Mouse (Mus musculus) MEL (cell line): Measurements from ENCODE around the gene Lgr5. TPM values are rescaled to one million over a fixed set of nuclear protein-coding genes. Genes with fewer than 3 reads are reported as not detected.

ENCODE experiments used
- DNase-seq: peaks from one replicate; pipeline ENCODE4 v3.0.0; 2011; ENCODE audit warnings: low read depth, low spot score
- H3K27ac ChIP-seq: 2 replicates; pipeline ENCODE4 v1.5.1; 2012; ENCODE audit warnings: low read depth, mild to moderate bottlenecking, control low read depth, low read length, moderate library complexity; ENCODE audit not compliant: control insufficient read depth
- H3K27me3 ChIP-seq, 2 experiments: fragments of 150-350 bp in 1 of 2; sonication (generic) in 1 of 2; 2 replicates each; pipeline ENCODE4 v1.6.1; 2012; ENCODE audit warnings: low read length in 2 of 2, mild to moderate bottlenecking in 2 of 2, improper control_type of control experiment in 1 of 2, moderate library complexity in 1 of 2; ENCODE audit not compliant: insufficient read depth in 2 of 2, control insufficient read depth in 1 of 2
- H3K36me3 ChIP-seq, 2 experiments: 2 replicates each; pipeline ENCODE4 v1.6.1; 2012 to 2014; ENCODE audit warnings: low read length in 2 of 2, improper control_type of control experiment in 1 of 2, inconsistent platforms in 1 of 2, mild to moderate bottlenecking in 1 of 2; ENCODE audit not compliant: insufficient read depth in 2 of 2, control insufficient read depth in 1 of 2
- H3K4me1 ChIP-seq, 2 experiments: fragments of 150-350 bp in 1 of 2; sonication (generic) in 1 of 2; 2 replicates each; pipeline ENCODE4 v1.6.1; 2012; ENCODE audit warnings: low read length in 2 of 2, improper control_type of control experiment in 1 of 2, mild to moderate bottlenecking in 1 of 2; ENCODE audit not compliant: insufficient read depth in 2 of 2, control insufficient read depth in 1 of 2
- H3K4me3 ChIP-seq, 2 experiments: fragments of 150-350 bp in 1 of 2; sonication (generic) in 1 of 2; 2 replicates each; pipeline ENCODE4 v1.5.1; 2012; ENCODE audit warnings: low read depth in 2 of 2, low read length in 2 of 2, mild to moderate bottlenecking in 2 of 2, moderate library complexity in 2 of 2, control low read depth in 1 of 2, improper control_type of control experiment in 1 of 2; ENCODE audit not compliant: control insufficient read depth in 1 of 2, insufficient read depth in 1 of 2
- H3K79me2 ChIP-seq: 2 replicates; pipeline ENCODE4 v1.6.1; 2012; ENCODE audit warnings: mild to moderate bottlenecking, low read length, moderate library complexity; ENCODE audit not compliant: control insufficient read depth, poor library complexity, insufficient read depth
- H3K9ac ChIP-seq: 2 replicates; pipeline ENCODE4 v1.6.1; 2012; ENCODE audit warnings: low read depth, mild to moderate bottlenecking, control low read depth, low read length, moderate library complexity; ENCODE audit not compliant: control insufficient read depth, poor library complexity, severe bottlenecking
- H3K9me3 ChIP-seq: fragments of 150-350 bp; sonication (generic); replicated peaks from 2 replicates; pipeline ENCODE4 v1.6.1; 2012; ENCODE audit warnings: mild to moderate bottlenecking, low read length, improper control_type of control experiment, moderate library complexity; ENCODE audit not compliant: insufficient read depth
- CHD1 ChIP-seq: IDR thresholded peaks from 2 replicates; pipeline ENCODE4 v1.6.1; 2012; ENCODE audit warnings: low read depth, mild to moderate bottlenecking, inconsistent platforms, low read length, improper control_type of control experiment
- ETS1 ChIP-seq: IDR thresholded peaks from 2 replicates; pipeline ENCODE4 v1.6.1; 2012; ENCODE audit warnings: low read depth, mild to moderate bottlenecking, inconsistent platforms, low read length, improper control_type of control experiment, moderate library complexity
- GATA1 ChIP-seq: IDR thresholded peaks from 2 replicates; pipeline ENCODE4 v1.6.1; 2011; ENCODE audit warnings: low read depth, low read length, improper control_type of control experiment
- HCFC1 ChIP-seq: IDR thresholded peaks from 2 replicates; pipeline ENCODE4 v1.6.1; 2012; ENCODE audit warnings: low read depth, mild to moderate bottlenecking, inconsistent platforms, low read length, improper control_type of control experiment, moderate library complexity
- JUND ChIP-seq: IDR thresholded peaks from 2 replicates; pipeline ENCODE4 v1.6.1; 2011; ENCODE audit warnings: low read depth, mild to moderate bottlenecking, improper control_type of control experiment, low read length
- MAFK ChIP-seq: IDR thresholded peaks from 2 replicates; pipeline ENCODE4 v1.6.1; 2011; ENCODE audit warnings: low read depth, mild to moderate bottlenecking, low read length, improper control_type of control experiment, borderline replicate concordance
- MAX ChIP-seq: IDR thresholded peaks from 2 replicates; pipeline ENCODE4 v1.6.1; 2011; ENCODE audit warnings: low read length, improper control_type of control experiment
- MAZ ChIP-seq: IDR thresholded peaks from 2 replicates; pipeline ENCODE4 v1.6.1; 2012; ENCODE audit warnings: low read depth, mild to moderate bottlenecking, inconsistent platforms, low read length, improper control_type of control experiment
- MXI1 ChIP-seq: IDR thresholded peaks from 2 replicates; pipeline ENCODE4 v1.6.1; 2011; ENCODE audit warnings: mild to moderate bottlenecking, low read depth, low read length, improper control_type of control experiment
- MYB ChIP-seq: IDR thresholded peaks from 2 replicates; pipeline ENCODE4 v1.6.1; 2011; ENCODE audit warnings: mild to moderate bottlenecking, low read depth, low read length, improper control_type of control experiment
- MYC ChIP-seq: IDR thresholded peaks from 2 replicates; pipeline ENCODE4 v1.6.1; 2011; ENCODE audit warnings: low read depth, mild to moderate bottlenecking, low read length, improper control_type of control experiment, moderate library complexity
- NRF1 ChIP-seq: IDR thresholded peaks from 2 replicates; pipeline ENCODE4 v1.6.1; 2014; ENCODE audit warnings: low read depth, mild to moderate bottlenecking, inconsistent platforms, low read length, improper control_type of control experiment, moderate library complexity; ENCODE audit not compliant: poor library complexity, insufficient read depth, severe bottlenecking
- POLR2A ChIP-seq, 2 experiments: IDR thresholded peaks; 2 replicates each; pipeline ENCODE4 v1.6.1; 2011 to 2012; ENCODE audit warnings: low read length in 2 of 2, mild to moderate bottlenecking in 2 of 2, control low read depth in 1 of 2, improper control_type of control experiment in 1 of 2, low read depth in 1 of 2, moderate library complexity in 1 of 2; ENCODE audit not compliant: control insufficient read depth in 1 of 2, insufficient read depth in 1 of 2, poor library complexity in 1 of 2
- SMC3 ChIP-seq: IDR thresholded peaks from 2 replicates; pipeline ENCODE4 v1.6.1; 2011; ENCODE audit warnings: low read depth, low read length, improper control_type of control experiment
- TAL1 ChIP-seq: IDR thresholded peaks from 2 replicates; pipeline ENCODE4 v1.6.1; 2012; ENCODE audit warnings: mild to moderate bottlenecking, inconsistent platforms, low read length, moderate library complexity, mixed read lengths
- TCF12 ChIP-seq: IDR thresholded peaks from 2 replicates; pipeline ENCODE4 v1.6.1; 2014; ENCODE audit warnings: low read depth, mild to moderate bottlenecking, inconsistent platforms, low read length, improper control_type of control experiment, moderate library complexity
- UBTF ChIP-seq: IDR thresholded peaks from 2 replicates; pipeline ENCODE4 v1.6.1; 2012; ENCODE audit warnings: low read depth, mild to moderate bottlenecking, inconsistent platforms, low read length, improper control_type of control experiment, moderate library complexity, borderline replicate concordance; ENCODE audit not compliant: insufficient read depth
- USF2 ChIP-seq, 2 experiments: IDR thresholded peaks; 2 replicates each; pipeline ENCODE4 v1.6.1; 2011 to 2012; ENCODE audit warnings: improper control_type of control experiment in 2 of 2, low read length in 2 of 2, borderline replicate concordance in 1 of 2, inconsistent platforms in 1 of 2, low read depth in 1 of 2, mild to moderate bottlenecking in 1 of 2; ENCODE audit not compliant: insufficient read depth in 1 of 2
- ZNF384 ChIP-seq: IDR thresholded peaks from 2 replicates; pipeline ENCODE4 v1.6.1; 2012; ENCODE audit warnings: low read depth, mild to moderate bottlenecking, inconsistent platforms, low read length, improper control_type of control experiment
- polyA plus RNA-seq, 2 experiments: library from polyadenylated mRNA; stranded (reverse) in 1 of 2; unstranded in 1 of 2; fragments of >175 nt in 1 of 2; fragments of >200 nt in 1 of 2; gene quantifications; 2 replicates each; pipeline versions ENCODE4 v1.2.1 to v1.2.4; 2012; ENCODE audit warnings: low replicate concordance in 2 of 2, low read depth in 1 of 2; ENCODE audit not compliant: insufficient read length in 2 of 2, insufficient read depth in 1 of 2, missing spikeins in 1 of 2
- total RNA-seq: library from RNA; depleted of rRNA; stranded (reverse); fragments of 300-350 nt; gene quantifications from 2 replicates; pipeline ENCODE4 v1.2.3, GENCODE M21; 2012

Gene Lgr5
- total and polyA plus RNA-seq, 3 experiments = not detected

DNA sequence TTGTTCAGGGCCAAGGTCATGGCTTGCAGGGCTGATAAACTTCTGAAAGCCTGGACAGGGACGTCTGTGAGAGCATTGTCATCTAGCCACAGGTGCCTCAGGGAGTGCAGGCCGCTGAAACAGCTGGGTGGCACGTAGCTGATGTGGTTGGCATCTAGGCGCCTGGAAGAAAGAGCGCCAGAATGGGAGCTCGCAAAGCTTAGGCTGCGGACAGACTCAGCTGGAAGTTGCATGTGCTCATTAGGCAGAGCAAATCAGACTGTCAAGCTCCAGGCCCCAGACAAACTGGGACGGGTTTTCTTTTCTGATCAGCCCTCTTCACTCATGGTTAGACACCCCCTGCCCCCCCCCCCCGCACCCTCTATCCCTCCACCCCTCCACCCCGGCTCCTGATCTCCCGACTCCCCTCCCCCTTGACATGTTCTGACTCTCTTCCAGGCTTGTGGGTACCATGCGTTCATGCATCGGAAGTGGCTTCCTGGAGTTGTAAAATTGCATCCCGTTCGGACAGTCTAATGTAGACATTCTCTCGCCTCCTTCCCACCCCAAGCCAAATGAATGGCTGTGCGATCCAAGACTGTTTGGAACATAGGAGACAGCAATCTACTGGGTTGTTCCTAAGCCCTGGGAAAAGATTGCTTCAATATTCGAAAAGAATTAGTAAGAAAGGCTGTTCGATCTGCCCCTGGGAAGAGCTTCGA is 109.0 kb downstream of the Lgr5 start:
- Histone ChIP-seq H3K4me3 (no peak overlapping the region), H3K27me3 (no peaks in the 10 kb centered on the region), H3K9me3 (no peaks in the 10 kb centered on the region)
- no peak for DNase-seq
- no peak for TF ChIP-seq MAFK
- TF ChIP-seq SMC3 = no peak
- TF ChIP-seq MAZ = no peak
- no peak for TF ChIP-seq USF2 (IDR thresholded peaks at IDR 0.05; ENCODE audit: borderline replicate concordance in 1 of 2, insufficient read depth in 1 of 2, low read depth in 1 of 2, low read length in 2 of 2)
- TF ChIP-seq HCFC1 = no peak
- TF ChIP-seq MYB = no peak
- TF ChIP-seq NRF1 = no peak
- TF ChIP-seq MYC = no peak
- TF ChIP-seq MAX = no peak
- no peak for TF ChIP-seq JUND
- no peak for TF ChIP-seq ZNF384
- no peak for TF ChIP-seq CHD1
- no peak for TF ChIP-seq UBTF
- no peak for TF ChIP-seq POLR2A (IDR thresholded peaks at IDR 0.05; ENCODE audit: control insufficient read depth in 1 of 2, insufficient read depth in 1 of 2, low read depth in 1 of 2, low read length in 2 of 2, poor library complexity in 1 of 2)
- TF ChIP-seq TCF12 = no peak
- TF ChIP-seq MXI1 = no peak
- no peak for TF ChIP-seq ETS1
- TF ChIP-seq, all 39 proteins: peak for 0
- no peaks in the 10 kb centered on the region for H3K79me2 ChIP-seq
- no peaks in the 10 kb centered on the region for H3K4me1 ChIP-seq
- H3K9ac ChIP-seq = no peak overlapping the region
- no peaks in the 10 kb centered on the region for H3K36me3 ChIP-seq
- H3K27ac ChIP-seq = no peak overlapping the region

DNA sequence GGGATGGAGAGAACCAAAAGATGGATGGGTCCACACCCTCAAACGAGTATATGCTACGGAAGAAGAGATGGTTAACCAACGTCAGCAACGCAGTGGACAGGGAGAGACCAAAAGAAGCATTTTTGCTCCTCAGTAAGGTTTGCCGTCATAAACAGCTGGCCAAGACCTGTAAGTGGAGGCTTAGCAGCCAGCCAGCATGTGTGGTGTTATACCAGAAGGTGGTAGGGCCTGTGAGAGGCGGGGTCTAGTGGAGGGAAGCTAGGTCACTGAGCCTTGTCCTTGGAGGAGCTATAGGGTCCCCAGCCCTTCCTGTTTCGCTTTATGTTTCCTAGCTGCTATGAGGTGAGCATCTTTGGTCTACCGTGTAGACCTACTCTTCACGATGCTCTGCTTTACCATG is 111.1 kb downstream of the Lgr5 start:
- no peak for DNase-seq
- Histone ChIP-seq H3K27ac (no peak overlapping the region), H3K27me3 (no peaks in the 10 kb centered on the region), H3K9ac (no peak overlapping the region)
- TF ChIP-seq TAL1 (no peak), UBTF (no peak), MAFK (no peak), ZNF384 (no peak), GATA1 (no peak), MYB (no peak), MAZ (no peak)
- TF ChIP-seq, all 39 proteins: peak for 0
- no peaks in the 10 kb centered on the region for H3K36me3 ChIP-seq
- H3K79me2 ChIP-seq = no peaks in the 10 kb centered on the region
- H3K4me1 ChIP-seq = no peaks in the 10 kb centered on the region
- H3K9me3 ChIP-seq = no peaks in the 10 kb centered on the region
- H3K4me3 ChIP-seq = no peak overlapping the region
